Mouse (Mus musculus) ES-E14 (cell line): ENCODE measurements around the gene Nedd8.

Experiments used
- CHD2 ChIP-seq: IDR thresholded peaks from 2 replicates; pipeline ENCODE4 v1.6.1; 2014; ENCODE audit warnings: mild to moderate bottlenecking, low read depth, low read length, inconsistent platforms
- HCFC1 ChIP-seq: IDR thresholded peaks from 2 replicates; pipeline ENCODE4 v1.6.1; 2012; ENCODE audit warnings: low read length, inconsistent platforms, borderline replicate concordance; ENCODE audit not compliant: insufficient read depth
- MAFK ChIP-seq: IDR thresholded peaks from 2 replicates; pipeline ENCODE4 v1.6.1; 2014; ENCODE audit warnings: mild to moderate bottlenecking, low read depth, low read length, inconsistent platforms; ENCODE audit not compliant: insufficient read depth
- ZC3H11A ChIP-seq: IDR thresholded peaks from 2 replicates; pipeline ENCODE4 v1.6.1; 2012; ENCODE audit warnings: low read depth, mild to moderate bottlenecking, inconsistent platforms, low read length, borderline replicate concordance

GRCm38 (mm10) chr14:55615876-55616275 is 56.0 kb downstream of the Nedd8 start:
- no peak for TF ChIP-seq HCFC1
- no peak for TF ChIP-seq MAFK
- TF ChIP-seq CHD2 = no peak
- no peak for TF ChIP-seq ZC3H11A
